ENCODE assay signal across 8 mouse cellular contexts in genomic region chr7:133782717-133783435, GRCm38 (mm10). TPM values are rescaled to one million over a fixed set of nuclear protein-coding genes. Genes with fewer than 3 reads are reported as not detected.
DNase-seq lines count a peak whose midpoint lies in the region; ATAC-seq and TF ChIP-seq lines count a peak whose summit lies in the region.

Gene Dhx32 (minus strand): TSS chr7:133782726.

- intact Hi-C loops in gastrocnemius, postnatal 14 days (cut with DNase I; ENCODE audit: low total_unique reads), result no loop called here
- intact Hi-C loops in left cerebral cortex, postnatal 36 days (cut with DNase I), result loop anchor here (5.0 kb wide), 1 partner anchor 76 kb away; the partner anchor contains the start of gene Bccip

- no peak for ATAC-seq in inflammation-experienced regulatory T-cells, adult 6 months

- peak; percentile 76 for DNase-seq in adrenal gland, adult 18-20 months (ENCODE audit: low spot score in 2 of 2)
- DNase-seq in gastrocnemius, postnatal 14 days, result peak; percentile 78
- peak; percentile 65 for DNase-seq in induced T-regulatory cell, adult 2 months (ENCODE audit: low read depth)
- DNase-seq in left cerebral cortex, postnatal 36 days (ENCODE audit: low spot score in 2 of 2), result peak; percentile 39 to 47
- DNase-seq in mesoderm, embryonic 11.5 days (ENCODE audit: low read depth, low spot score), result peak; percentile 83
- peak; percentile 14 for DNase-seq in spleen, adult 12 weeks (ENCODE audit: low spot score)

- H3K4me1 ChIP-seq in cortical plate, adult 2 months (ENCODE audit: control insufficient read depth, insufficient read depth, low read length), result no peaks in the 10 kb centered on the region

- H3K4me3 ChIP-seq in cortical plate, adult 2 months (ENCODE audit: insufficient read depth, low read length), result no peak within 1 kb of the TSS

- no peak within 1 kb of the TSS for H3K27ac ChIP-seq in cortical plate, adult 2 months (ENCODE audit: insufficient read depth, low read length)

- no peak for TF ChIP-seq POLR2A in cortical plate, adult 2 months (IDR thresholded peaks at IDR 0.05; ENCODE audit: extremely low read depth, insufficient read depth, low read length)

- TF ChIP-seq CTCF in cortical plate, adult 2 months (IDR thresholded peaks at IDR 0.05; ENCODE audit: extremely low read depth, insufficient read depth, low read length), result peak; percentile 69

RNA-seq across cellular contexts. Expression of gene Dhx32, which starts in this region (rescaled TPM):
- total RNA-seq in adrenal gland, adult 18-20 months (2021), result 10 to 100 TPM; 62.4 to 67.4 TPM
- polyA plus RNA-seq in cortical plate, adult 2 months (2012; rRNA removed), result 26.5 and 28.1 TPM in 2 replicates
- 10 to 100 TPM; 25.7 to 33.6 TPM for total RNA-seq in gastrocnemius, postnatal 14 days (2021)
- 10 to 100 TPM; 36.5 to 45.2 TPM for total RNA-seq in left cerebral cortex, postnatal 36 days (2021)
- polyA plus RNA-seq in inflammation-experienced regulatory T-cells, adult 6 months (2017; shearing (Covaris generic)), result 1 to 10 TPM; 6.8 to 8.7 (median 8.5) TPM

Comparison
In these comparisons a context has a peak if more than half of its experiments do, and no peak if none do; other contexts are left out.
1. DNase-seq: peak in every context shown above with its lines; median percentile 83 in mesoderm, embryonic 11.5 days; 78 in gastrocnemius, postnatal 14 days; 76 in adrenal gland, adult 18-20 months; 65 in induced T-regulatory cell, adult 2 months; 43 in left cerebral cortex, postnatal 36 days; 14 in spleen, adult 12 weeks.